In the genomic region with DNA sequence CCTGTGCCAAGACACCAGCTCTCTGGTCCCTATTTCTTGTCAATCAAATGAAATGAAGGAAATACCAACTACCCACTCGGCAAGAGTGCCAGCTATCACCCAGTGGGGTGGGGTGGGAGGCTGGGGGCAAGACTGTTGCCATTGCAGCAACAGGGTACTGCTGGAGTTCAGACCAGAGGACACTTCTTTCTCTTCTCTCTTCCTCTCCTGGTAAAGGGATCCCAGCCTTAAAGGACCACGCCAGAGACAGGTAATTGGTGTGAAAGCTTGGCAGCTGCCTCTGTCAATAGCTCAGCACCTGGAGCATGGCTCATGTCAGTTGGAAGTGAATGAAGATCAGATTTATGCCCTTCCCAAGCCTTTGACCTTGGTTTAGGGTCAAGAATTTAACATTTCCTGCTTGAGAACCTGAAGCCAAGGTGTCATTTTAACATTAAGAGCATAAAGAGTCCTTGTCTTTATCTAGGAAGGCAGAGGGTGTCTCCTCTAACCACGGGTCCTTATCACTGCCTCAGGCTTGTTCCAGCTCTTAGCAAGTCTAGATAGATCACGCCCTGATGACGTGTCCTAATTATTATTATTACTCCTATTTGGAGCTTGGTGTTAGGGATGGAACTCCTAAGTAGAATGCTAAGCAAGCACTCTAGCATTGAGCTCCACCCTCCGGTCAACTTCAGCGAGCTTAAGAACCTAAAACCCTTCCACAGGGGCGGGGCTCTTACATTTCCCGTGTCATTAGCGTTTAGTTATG, we compare ENCODE assay signal across 19 mouse cellular contexts. TPM values are rescaled to one million over a fixed set of nuclear protein-coding genes. Genes with fewer than 3 reads are reported as not detected.
A peak's percentile ranks its signal among the peaks of the same experiment; 100 is the strongest.
DNase-seq lines count a peak whose midpoint lies in the region; ATAC-seq and TF ChIP-seq lines count a peak whose summit lies in the region.
"Had no signal": no experiment of that assay in that cellular context is flagged by ENCODE, and none has a peak within 500 bp of the region (broad histone marks: within the 10 kb centered on the region; RNA-seq: fewer than 3 reads in every experiment).

No protein-coding gene starts in this region.

- no peak overlapping the region for H3K4me3 ChIP-seq in intestine, embryonic 15.5 days (replicated peaks)
- no peak overlapping the region for H3K4me3 ChIP-seq in intestine, postnatal 0 days (ENCODE audit: low read depth, low read length)
- H3K4me3 ChIP-seq in limb, embryonic 10.5 days = no peak overlapping the region
- H3K4me3 ChIP-seq: forebrain, embryonic 10.5 days; gastrocnemius, adult 2 months; limb, embryonic 15.5 days; megakaryocyte, embryonic 14.5 days; neural tube, embryonic 15.5 days had no signal

- H3K27ac ChIP-seq in intestine, embryonic 15.5 days = no peak overlapping the region
- no peak overlapping the region for H3K27ac ChIP-seq in intestine, postnatal 0 days (ENCODE audit: low read depth, low read length)
- no peak overlapping the region for H3K27ac ChIP-seq in limb, embryonic 10.5 days
- H3K27ac ChIP-seq: forebrain, embryonic 10.5 days; gastrocnemius, adult 2 months; limb, embryonic 15.5 days; neural tube, embryonic 15.5 days had no signal

- H3K9ac ChIP-seq in intestine, embryonic 15.5 days = no peak overlapping the region
- H3K9ac ChIP-seq in intestine, postnatal 0 days (ENCODE audit: low read depth, low read length) = no peak overlapping the region
- H3K9ac ChIP-seq: limb, embryonic 15.5 days; neural tube, embryonic 15.5 days had no signal

- H3K9me3 ChIP-seq in intestine, embryonic 15.5 days = no peaks in the 10 kb centered on the region
- no peaks in the 10 kb centered on the region for H3K9me3 ChIP-seq in intestine, postnatal 0 days (ENCODE audit: control insufficient read depth)
- H3K9me3 ChIP-seq in limb, embryonic 10.5 days (replicated peaks) = no peaks in the 10 kb centered on the region
- H3K9me3 ChIP-seq: forebrain, embryonic 10.5 days; limb, embryonic 15.5 days; neural tube, embryonic 15.5 days had no signal

- no peaks in the 10 kb centered on the region for H3K27me3 ChIP-seq in intestine, embryonic 15.5 days (replicated peaks)
- H3K27me3 ChIP-seq in intestine, postnatal 0 days (replicated peaks; ENCODE audit: control insufficient read depth, insufficient read depth, low read length) = no peaks in the 10 kb centered on the region
- no peaks in the 10 kb centered on the region for H3K27me3 ChIP-seq in limb, embryonic 10.5 days (ENCODE audit: low read depth, poor library complexity, severe bottlenecking)
- H3K27me3 ChIP-seq: limb, embryonic 15.5 days; neural tube, embryonic 15.5 days; Patski had no signal

- DNase-seq in c-Kit-positive CD71-negative TER-119-negative erythroid progenitor cells, embryonic 14.5 days (ENCODE audit: low read depth) = peak; percentile 25
- peak; percentile 74 for DNase-seq in liver
- peak; percentile 6 for DNase-seq in skeletal muscle tissue, adult 2 months (ENCODE audit: low read depth, low spot score)
- DNase-seq in layer of hippocampus, postnatal 36 days = no peak
- no peak for DNase-seq in limb, embryonic 10.5 days (ENCODE audit: low spot score)
- DNase-seq in left cerebral cortex, adult 18-20 months (ENCODE audit: low spot score in 2 of 2) = no peak
- DNase-seq: adrenal gland, adult 2 months; cerebellum, adult 11-12 months; embryo, embryonic 11 days; gastrocnemius, adult 2 months; kidney, postnatal 14 days; right cerebral cortex, adult 18-20 months had no signal

- ATAC-seq in intestine, embryonic 15.5 days = peak; percentile 63; the same call in 1 of the 2 replicates
- no peak for ATAC-seq in intestine, postnatal 0 days
- ATAC-seq: Patski had no signal

- no peak for TF ChIP-seq CTCF in intestine, postnatal 0 days (IDR thresholded peaks at IDR 0.05; ENCODE audit: low read depth)

- H3K4me1 ChIP-seq in intestine, embryonic 15.5 days (replicated peaks) = no peaks in the 10 kb centered on the region
- no peaks in the 10 kb centered on the region for H3K4me1 ChIP-seq in intestine, postnatal 0 days (replicated peaks; ENCODE audit: control insufficient read depth, insufficient read depth, low read length)
- H3K4me1 ChIP-seq in limb, embryonic 10.5 days = no peaks in the 10 kb centered on the region
- H3K4me1 ChIP-seq: forebrain, embryonic 10.5 days; limb, embryonic 15.5 days; neural tube, embryonic 15.5 days had no signal

- no peaks in the 10 kb centered on the region for H3K36me3 ChIP-seq in intestine, embryonic 15.5 days
- H3K36me3 ChIP-seq in intestine, postnatal 0 days (ENCODE audit: control insufficient read depth, insufficient read depth) = no peaks in the 10 kb centered on the region
- no peaks in the 10 kb centered on the region for H3K36me3 ChIP-seq in limb, embryonic 10.5 days
- H3K36me3 ChIP-seq: forebrain, embryonic 10.5 days; limb, embryonic 15.5 days; neural tube, embryonic 15.5 days had no signal

- no peak overlapping the region for H3K4me2 ChIP-seq in intestine, embryonic 15.5 days (replicated peaks)
- H3K4me2 ChIP-seq in intestine, postnatal 0 days (replicated peaks; ENCODE audit: low read depth) = no peak overlapping the region
- H3K4me2 ChIP-seq: limb, embryonic 15.5 days; neural tube, embryonic 15.5 days had no signal

- 74% methylated on average over 10 of the region's 10 CpGs for WGBS in intestine, embryonic 15.5 days
- WGBS in intestine, postnatal 0 days = 66% methylated on average over 10 of the region's 10 CpGs
- 77% methylated on average over 10 of the region's 10 CpGs for WGBS in limb, embryonic 10.5 days

RNA-seq across cellular contexts. Expression of gene Tent5c, which starts 58.2 kb away (rescaled TPM):
- 11.1 and 15.8 TPM in 2 replicates for polyA plus RNA-seq in intestine, embryonic 15.5 days (2015; fragmentation: Nextera tagmentation; extraction: Ambion mirVana)
- 1.8 TPM in 2 replicates for polyA plus RNA-seq in intestine, postnatal 0 days (2015; fragmentation: Nextera tagmentation; extraction: Ambion mirVana)
- total RNA-seq in layer of hippocampus, postnatal 36 days (2021) = 1 to 10 TPM; 2.2 to 2.4 TPM
- 1.0 and 2.0 TPM in 2 replicates for polyA plus RNA-seq in limb, embryonic 10.5 days (2016; fragmentation: Nextera tagmentation; extraction: Ambion mirVana)
- 1 to 10 TPM; 2.3 to 3.2 TPM for total RNA-seq in left cerebral cortex, adult 18-20 months (2021)

Comparison
In these comparisons a context has a peak if more than half of its experiments do, and no peak if none do; other contexts are left out.
1. DNase-seq: peak in c-Kit-positive CD71-negative TER-119-negative erythroid progenitor cells, embryonic 14.5 days (single experiment), liver (single experiment) and skeletal muscle tissue, adult 2 months (single experiment); none in layer of hippocampus, postnatal 36 days (0 of 2), limb, embryonic 10.5 days (single experiment) and left cerebral cortex, adult 18-20 months (0 of 2).